Mouse (Mus musculus) layer of hippocampus, postnatal 36 days (tissue): ENCODE results near the gene 4933411K16Rik. TPM values are rescaled to one million over a fixed set of nuclear protein-coding genes. Genes with fewer than 3 reads are reported as not detected.

Source experiments
- DNase-seq, 2 experiments: peaks; one replicate each; pipeline ENCODE4 v3.0.0; 2022
- total RNA-seq, 2 experiments: library from RNA; stranded (reverse); gene quantifications; 2 replicates each; pipeline ENCODE4 v1.2.3; 2021

The 4933411K16Rik gene
- total RNA-seq, 2 experiments from 2014 or later, result 2.0 to 2.8 TPM

DNA sequence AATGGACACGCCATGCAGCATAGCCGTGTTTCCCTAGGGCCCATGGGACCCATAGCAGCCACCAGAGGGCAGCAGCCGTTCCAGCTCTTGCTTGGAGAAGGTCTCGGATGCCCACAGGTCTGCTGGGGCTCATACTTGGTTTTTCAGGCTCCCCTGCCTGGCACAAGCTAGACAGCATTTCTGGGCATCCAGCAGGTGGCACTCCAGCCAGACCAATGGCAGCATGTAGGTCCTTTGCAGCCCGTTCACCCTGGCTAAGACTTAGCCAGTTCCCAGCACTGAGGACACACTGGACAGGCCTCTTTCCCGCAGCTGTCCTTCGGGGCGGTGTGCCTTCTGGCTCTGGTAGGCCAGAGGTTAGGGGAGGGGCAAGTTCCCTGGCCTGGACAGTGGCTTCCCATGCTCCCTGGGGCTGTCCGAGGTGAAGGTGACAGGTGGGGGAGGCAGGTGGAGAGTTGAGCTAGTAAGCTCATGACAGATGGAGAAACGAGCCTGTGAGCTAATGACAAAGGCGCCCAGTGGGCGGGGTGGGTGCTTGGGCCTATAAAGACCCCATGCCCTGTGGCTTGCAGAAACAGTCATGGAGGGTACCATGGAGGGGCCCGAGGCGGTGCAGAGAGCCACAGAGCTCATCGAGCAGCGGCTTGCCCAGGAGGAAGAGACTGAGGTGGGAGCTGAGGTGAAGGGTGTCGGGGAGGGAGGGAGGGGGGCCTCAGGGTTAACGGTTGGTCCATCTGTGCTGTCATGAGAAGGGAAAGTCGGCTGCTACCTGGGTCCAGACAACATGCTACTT, 16.4 kb upstream of the 4933411K16Rik start, which contains the start of gene Ankrd2:
Gene Ankrd2, plus strand, starts transcription at position 545 of the 793 bp plus-strand sequence.
- peak; percentile 72 to 74 for DNase-seq

DNA sequence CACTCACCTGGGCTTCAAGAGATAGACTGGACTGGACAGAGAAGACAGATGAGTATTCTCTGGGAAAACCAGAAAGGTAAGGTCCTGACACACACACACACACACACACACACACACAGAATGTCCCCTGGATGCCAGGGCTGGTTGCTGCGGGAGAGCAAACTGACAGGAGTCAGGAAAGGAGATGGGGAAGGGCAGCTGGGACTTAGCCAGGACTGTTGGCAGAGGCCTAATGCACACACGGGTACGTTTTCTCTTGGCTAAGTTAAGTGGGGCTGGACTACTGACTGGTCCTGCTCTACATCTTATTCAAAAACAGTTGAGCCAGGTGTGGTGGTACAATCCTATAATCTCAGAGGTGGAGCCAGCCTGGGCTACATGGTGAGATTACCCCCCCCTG, 15.7 kb upstream of the 4933411K16Rik start:
- no peak for DNase-seq

DNA sequence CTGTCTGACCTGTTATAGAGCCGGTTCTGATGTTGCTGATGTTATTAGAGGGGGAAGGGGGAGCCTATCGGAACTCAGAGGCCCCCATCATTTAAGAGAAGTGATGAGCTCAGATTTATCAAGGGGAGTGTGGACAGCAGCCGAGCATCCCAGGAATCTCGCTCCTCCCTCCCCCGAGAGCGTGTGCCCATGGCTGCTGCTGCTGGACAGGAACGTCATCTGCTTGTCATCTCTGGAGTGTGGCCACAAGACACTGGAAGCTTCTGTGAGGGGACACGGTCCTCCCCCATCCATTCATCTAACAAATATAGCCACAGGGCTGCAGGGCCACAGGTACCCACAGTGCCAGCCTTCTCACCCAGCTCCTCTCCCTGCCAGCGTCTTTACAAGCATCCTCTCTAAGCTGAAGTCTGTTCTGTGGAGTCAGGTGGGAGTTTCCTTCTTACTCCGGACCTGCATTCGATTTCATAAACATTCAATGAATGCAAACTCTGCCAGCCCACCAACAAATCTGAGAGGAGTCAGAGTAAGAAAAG, 14.8 kb upstream of the 4933411K16Rik start:
- no peak for DNase-seq

DNA sequence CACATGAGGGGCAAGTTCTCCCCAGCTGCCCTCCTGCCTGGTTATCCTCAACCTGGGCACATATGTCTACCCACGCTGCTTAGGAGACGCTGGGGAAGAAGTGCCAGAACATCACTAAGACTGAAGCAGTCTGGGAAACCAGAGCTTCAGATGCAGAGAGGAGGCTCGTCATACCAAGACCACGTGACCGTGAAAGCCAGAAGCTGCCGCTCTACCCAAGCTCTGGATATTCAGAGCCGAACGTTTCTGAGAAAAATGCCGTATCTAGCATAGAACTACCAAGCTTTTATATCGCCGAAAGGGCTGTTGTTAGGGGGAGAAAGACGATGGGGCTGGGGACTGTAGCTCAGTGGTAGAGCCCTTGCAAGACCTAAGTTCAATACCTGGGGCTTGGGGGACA, 13.7 kb upstream of the 4933411K16Rik start:
- DNase-seq, result no peak

DNA sequence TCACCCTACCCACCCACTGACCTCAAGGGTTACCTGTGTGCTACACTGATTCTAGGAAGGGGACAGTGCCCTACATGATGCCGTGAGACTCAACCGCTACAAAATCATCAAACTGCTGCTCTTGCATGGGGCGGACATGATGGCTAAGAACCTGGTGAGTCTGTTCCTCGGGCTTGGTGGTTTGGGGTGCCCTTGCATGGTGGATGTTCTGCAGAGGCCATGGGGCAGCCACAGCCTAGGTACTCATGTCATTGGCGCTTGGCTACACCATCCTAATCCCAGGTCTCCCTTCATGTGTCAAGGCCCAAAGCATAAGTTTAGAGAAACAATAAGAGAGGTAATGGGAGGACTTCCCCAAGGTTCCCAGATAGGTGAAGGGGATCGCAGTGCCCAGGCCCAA, 8.1 kb upstream of the 4933411K16Rik start:
- no peak for DNase-seq

DNA sequence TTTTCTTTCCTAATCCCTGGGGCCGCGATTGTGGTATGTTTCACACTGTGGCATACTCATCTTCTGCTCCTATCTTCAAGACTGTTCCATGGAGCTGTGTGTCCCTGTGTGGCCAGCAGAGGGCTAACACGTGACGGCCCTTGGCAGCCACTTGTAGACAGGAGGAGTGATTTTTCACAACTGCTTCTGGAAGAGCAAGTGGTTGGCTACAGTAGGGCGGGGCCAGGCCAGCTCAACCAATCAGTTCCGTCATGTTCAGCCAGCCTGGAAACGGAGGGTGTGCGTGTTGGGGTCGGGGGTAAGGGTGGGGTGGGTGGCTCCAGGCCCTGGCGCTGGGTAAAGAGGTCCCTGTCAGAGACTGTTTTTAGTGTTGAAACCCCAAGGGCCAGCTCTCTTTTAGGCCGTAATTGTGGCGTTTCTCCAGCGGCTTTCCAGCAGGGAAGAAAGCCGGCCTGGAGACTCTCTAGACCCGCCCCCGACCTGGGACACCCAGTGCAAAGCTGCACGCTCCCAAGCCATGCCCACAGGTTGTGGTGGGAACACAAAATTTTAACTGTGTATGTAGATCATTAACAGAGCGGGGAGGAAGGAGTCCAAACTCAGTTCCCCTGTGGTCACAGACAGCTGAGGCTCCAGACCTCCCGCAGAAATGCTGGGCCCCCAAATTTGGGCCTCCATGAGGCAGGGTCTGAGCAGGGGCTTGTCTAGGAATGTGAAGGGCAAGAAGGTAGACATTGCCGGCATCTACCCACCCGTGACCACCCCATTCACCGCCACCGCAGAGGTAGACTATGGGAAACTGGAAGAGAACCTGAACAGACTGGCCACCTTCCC, 6.6 kb upstream of the 4933411K16Rik start, which contains the start of gene Hoga1:
Gene Hoga1, plus strand, starts transcription at position 342 of the 834 bp plus-strand sequence.
- no peak for DNase-seq

DNA sequence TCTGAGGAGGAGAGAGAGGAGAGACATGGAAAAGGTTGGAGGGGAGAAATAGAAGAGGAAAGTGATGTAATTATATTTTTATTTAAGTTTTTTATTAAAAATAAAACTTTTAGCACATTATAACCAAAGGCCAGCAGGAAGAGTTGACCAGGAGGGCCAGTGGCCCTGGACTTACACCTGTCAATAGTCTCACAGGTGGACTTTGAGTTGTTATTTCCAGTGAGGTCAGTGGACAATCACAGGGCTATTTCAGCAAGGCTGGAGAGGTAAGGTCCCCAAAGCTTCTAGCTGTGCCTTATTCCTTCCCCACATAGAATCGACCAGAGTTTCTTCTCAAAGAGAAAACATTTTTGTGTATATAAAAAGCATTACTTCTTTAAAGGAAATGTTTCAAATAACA, 1.8 kb upstream of the 4933411K16Rik start:
- no peak for DNase-seq

DNA sequence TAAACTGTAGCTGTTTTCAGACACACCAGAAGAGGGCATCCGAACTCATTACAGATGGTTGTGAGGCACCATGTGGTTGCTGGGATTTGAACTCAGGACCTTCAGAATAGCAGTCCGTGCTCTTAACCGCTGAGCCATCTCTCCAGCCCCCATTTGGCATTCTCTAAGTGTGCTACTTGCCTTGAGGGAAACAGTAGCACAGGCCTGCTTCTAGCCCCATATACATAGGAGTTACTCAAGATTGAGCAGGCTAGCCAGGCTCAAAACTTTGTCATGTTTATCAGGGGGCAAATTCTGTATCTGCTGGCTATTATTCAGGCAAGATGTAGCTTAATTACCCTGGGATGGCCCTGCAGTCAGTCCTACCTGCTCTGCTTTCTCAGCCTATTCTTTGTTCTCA, 697 bp upstream of the 4933411K16Rik start:
- DNase-seq, result no peak

DNA sequence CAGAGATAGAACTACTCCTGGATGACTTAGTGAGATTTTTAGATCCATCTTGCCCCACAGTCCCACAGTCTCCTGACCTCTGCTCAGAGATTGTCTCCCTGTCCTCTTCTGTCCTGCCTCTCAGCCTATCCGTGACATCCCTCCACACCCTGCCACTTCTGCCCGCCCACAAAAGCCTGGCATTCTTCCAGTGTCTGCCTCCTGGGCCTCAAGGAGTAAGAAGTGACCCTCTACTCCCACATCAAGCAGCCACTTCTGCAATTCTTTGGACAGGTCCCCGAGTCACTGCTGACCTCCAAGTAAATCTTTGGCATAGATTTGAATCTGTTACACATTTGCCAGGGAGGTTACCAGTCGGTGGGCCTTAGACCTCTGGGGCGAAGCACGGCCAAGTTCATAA, 2.2 kb downstream of the 4933411K16Rik start:
- DNase-seq, result no peak

DNA sequence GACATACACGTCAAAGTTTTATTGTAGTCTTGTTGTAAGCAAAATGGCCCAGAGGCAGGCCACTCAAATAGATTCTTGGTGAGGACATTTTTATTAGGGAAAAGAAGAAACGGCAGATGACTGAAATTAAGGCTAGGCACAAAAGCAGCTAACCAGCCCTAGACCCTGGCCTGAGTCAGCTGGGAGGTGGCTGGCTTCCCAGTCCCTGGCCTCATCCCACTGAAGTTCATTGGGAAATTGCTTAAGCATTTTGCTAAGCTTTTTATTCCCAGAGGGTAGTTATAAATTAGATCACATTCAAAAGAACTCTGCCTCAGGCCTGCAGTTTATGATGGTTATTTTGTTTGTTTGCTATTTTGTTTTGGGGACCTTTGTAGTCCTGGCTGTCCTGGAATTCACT, 3.8 kb downstream of the 4933411K16Rik start:
- no peak for DNase-seq

DNA sequence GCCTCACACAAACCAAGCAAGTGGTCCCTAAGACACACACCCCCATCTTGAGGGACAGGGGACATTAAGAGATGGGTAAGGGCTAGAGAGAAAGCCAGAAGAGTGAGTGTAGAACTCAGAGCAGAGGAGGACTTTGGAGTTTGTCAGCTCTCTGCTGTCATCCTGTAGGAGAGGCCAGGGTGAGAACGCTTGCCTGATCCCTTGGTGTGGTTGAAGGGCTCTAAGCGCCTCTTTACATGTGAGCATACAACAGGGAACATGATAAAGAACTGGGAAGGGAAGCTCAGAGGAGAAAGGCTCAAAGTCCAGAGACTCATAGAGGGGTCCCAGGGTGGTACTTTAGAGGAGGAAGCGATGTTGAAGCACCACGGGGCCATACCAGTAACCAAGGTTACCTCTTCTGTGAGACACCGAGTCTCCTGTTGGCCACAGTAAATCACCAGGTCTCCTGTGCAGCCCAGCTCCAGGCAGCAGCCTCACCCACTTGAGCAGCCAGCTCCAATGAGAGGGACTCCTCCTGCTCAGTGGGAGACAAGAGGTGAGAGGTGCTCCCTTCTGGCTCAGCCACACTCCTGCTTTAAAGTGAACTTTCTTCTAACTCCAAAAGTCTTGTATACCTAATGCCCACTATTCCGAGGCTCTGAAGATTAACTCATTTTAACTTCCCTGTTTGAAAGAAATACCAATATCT, 4.8 kb downstream of the 4933411K16Rik start:
- DNase-seq, result no peak

DNA sequence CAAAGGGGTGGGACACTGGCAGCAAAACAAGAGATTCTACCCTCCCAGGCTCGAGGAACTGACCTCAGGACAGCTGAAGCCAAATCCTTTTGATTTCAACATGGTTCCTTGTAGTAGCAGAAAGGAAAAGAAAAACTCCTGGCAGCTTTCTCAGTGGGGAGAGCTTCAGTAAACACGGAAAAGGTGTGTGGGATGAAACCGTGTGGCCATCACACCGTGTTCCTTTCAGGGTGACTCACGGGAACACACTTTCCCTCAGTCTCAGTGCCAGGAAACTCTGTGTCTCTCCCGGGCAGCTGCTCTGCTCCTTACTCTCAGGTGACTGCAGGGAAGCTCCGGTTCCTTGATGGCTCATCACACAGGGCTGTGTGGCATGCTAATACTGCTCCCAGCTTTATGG, 6.4 kb downstream of the 4933411K16Rik start:
- no peak for DNase-seq

DNA sequence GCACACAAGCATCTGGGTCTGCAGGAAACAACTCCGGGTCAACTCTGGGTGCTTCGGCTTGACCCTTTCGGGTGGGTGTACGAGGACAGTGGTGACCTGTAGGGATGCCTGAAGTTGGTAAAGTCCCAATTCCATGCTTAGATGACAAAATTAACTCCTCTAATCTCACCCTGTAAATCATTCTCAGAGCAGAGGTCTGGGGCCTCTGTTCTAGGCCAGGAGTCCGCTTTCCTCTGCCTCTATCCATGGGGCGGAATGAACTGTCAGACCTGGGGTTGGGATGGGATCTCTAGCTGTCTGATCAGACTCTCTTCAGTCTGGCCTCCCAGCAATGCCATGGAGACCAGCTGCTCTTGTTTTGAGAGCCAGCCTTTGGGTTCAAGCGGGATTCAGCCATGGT, 9.4 kb downstream of the 4933411K16Rik start:
- DNase-seq, result no peak

DNA sequence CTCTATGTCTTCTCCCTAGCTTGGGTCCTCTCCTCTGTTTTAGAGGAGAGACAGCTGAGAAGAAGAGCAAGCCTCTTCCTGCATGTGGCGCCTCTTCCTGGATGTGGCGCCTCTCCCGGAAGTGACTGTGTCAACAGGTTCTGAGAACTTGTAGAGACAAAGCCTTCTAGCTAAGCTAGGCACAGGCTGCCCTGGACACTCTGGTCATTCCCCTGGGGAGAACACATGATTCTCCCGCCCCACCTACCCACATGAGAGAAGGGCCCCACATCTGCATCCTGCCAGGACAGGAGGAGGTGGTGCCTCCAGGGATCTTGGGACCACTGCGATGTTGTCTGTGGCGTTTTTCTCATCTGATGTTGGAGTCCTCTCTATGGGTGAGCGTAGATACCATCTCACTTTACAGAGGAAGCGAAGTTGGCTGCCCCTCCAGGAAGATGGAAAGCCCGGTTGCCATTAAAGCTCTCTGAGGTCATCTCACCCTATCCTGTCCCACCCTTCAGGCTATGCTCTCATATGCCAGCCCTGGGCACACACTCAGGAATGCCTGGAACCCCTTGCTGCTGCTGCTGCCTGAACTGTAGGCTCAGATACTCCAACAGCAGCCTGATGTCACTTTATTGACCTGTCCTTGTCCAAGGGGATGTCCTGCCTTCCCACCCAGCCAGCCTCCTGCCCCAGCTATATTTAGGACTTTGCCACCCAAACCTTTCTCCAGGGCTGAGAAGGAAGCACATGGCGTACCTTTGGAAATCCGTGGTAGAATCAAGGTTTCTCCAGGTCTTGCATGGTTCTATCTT, 16.6 kb downstream of the 4933411K16Rik start:
- DNase-seq, result no peak

DNA sequence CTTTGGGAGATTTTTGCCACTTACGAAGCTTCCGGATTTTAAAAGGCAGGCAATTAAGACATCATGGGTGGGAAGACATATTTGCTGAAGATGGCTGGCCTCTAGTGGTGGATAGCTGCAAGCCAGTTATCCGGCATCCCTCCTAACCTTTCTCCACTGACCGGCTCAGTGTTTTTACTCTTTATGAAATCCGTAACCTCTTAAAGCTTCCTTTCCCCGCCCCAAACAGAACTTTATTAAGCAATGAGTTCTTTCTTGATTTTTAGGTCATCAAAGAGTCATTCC, 17.1 kb downstream of the 4933411K16Rik start:
- no peak for DNase-seq

DNA sequence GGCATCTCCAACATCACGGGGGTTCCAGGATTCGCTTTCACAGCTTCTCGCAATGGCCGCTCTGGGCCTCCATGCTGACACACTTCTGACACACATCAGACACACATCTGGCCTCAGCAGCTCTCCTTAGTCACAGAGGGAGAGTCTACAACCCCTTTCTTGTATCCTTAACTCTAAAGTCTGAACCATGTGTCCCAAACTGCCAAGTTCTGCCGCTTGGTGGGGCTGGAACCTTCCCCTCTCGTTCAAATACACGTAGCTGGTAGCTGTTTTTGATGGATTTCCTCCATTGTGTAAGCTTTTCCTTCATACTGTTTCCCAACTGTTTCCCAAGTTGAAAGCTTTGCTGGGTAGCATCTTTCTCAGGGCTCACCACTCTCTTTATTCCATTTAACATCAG, 19.2 kb downstream of the 4933411K16Rik start:
- no peak for DNase-seq

DNA sequence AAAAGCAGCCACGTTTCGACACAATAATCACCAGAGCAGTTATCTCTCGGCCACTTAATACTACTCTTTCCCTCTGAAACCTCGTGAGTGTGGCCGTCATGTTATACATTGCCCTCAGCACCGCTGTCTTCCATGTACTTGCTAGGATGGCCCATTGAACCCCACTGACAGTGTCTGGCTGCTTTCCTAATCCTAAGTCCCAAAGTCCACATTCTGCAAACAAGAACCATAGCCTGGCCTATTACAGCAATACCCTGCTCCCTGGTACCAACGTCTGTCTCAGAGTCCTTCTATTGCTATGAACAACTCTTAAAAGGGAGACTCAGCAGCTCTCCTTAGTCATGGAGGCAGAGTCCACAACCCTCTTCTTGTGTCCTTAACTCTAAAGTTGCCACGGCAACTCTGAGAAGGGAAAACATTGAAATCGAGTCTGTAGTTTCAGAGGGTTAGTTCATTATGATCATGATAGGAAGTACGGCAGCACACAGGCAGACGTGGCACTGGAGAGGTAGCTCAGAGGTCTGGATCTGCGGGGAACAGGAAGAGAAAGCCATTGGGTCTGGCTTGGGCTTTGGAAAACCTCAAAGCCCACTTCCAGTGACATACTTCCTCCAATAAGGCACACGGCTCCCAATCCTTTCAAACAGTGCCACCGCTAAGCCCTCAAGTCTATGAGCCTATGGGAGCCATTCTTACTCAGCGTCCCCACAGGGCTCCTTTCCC, 20.0 kb downstream of the 4933411K16Rik start:
- no peak for DNase-seq

DNA sequence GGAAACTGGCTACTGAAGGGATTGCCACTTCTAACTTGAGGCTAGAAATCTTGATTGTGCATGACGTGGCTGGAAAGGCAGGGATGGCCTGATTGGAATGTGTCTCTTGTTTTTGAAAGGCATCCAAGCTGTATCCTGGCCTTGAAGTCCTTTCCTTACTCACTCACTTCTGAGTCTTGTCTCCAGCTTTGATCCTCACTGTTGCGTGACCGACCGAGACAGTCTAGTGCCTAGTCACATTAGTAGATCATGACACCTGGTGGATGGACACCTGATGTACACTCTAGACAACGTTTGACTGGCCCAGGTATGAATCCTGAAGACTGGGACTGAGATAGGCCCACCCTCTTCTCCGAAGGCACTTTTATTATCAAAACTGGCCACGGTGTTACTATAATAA, 20.8 kb downstream of the 4933411K16Rik start:
- DNase-seq, result no peak

DNA sequence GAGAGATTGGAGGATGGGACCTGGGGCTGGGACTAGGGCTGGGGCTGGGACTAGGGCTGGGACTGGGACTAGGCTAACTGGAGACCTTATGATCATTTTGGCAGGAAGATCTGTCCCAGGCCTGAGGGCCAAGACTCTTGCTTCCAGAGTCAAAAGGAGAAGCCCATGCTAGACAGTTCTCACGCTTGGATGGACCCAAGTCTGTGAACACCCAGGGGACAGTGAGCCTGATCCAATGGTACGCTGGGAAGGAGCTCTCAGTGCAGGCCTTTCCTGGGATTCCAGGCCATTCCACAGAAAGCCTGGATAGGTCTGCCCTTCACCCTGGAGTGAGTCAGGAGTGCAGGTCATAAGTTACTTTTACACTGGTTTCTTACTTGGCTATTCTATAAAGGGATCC, 23.0 kb downstream of the 4933411K16Rik start:
- DNase-seq, result no peak

DNA sequence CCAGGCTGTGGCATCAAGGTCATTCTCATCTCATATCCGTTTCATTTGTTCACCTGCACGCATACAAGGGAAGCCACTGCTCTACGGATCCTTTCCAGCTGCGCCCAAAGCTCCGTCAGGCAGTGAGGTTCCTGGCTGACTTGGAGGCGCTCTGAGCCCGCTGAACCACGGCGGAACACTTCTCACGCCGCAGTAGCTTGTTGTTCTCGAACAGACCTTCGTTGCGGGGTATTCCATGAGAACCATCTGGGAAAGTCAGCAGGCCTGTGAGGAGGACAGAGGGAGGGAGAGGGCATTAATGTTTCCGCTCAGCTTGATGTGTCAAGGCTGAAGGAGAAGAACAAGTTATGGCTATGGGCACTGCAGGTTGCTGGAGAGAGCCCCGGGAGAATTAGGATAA, 23.9 kb downstream of the 4933411K16Rik start:
- no peak for DNase-seq

DNA sequence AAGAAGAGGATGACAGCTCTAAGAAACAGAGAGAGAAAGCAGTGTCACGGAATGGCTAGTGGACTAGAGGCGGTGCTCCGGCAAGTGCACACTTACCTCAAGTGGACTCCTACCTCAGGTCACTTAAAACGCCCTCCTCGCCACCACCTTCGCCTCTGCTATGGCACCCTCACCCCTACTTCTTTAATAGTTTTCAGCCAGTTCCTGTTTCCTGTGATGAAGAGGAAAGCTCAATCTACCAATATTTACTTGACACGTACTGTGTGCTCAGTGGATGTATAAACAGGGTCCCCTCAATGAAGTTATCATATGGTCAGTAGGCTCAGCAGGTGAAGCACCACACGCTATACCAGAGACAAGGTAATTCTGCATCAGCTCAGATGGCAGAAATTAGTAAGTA, 26.5 kb downstream of the 4933411K16Rik start:
- DNase-seq, result no peak
